Mouse (Mus musculus): ENCODE data around the gene Olfr651.
A peak's percentile ranks its signal among the peaks of the same experiment; 100 is the strongest.
"Not testable (repeated sequence)": the region's sequence is repeated elsewhere in the genome, so short reads cannot be mapped to it uniquely, and the experiment has no call there.

Gene Olfr651

DNA sequence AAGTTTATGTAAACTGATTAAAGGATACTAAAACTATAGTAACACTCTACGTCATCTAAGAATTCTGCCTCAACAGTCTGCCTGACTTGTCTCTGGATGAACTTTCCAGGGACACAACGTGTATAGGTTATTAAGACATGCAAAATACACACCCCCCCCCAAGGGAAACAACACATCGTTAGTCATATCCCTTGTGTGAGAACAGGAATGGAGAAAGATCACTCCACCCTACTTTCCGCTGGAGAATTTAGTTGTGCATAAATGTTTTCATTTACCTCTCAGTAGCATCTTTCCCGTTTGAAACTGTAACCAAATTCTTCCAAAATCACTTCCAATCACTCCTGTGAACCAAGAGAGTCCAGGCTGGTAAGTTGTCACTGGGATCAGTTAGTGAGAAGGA, at the start of gene Olfr651:
Olfr651 (plus strand) TSS at position 301 of the 400 bp plus-strand sequence.
- DNase-seq = no peak

DNA sequence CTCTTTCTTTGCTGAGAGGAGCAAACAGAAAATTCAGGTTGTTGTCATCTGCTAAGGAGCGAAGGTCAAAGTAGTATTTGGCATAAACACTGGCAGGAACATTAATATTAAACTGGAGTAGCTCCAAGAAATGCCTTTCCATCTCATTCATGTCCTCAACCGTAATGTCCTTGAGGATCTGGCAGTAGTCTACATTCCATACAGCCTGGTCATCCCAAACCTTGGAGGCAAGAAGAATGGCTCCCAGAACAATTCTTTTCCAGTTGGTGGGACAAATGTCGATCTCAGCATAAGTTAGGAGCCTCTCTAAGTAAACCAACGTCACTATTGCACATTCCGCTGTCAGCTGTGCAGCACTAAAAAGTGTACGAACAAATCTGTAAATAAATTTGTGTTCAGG, 48.7 kb upstream of the Olfr651 start:
- not testable (repeated sequence) for DNase-seq

DNA sequence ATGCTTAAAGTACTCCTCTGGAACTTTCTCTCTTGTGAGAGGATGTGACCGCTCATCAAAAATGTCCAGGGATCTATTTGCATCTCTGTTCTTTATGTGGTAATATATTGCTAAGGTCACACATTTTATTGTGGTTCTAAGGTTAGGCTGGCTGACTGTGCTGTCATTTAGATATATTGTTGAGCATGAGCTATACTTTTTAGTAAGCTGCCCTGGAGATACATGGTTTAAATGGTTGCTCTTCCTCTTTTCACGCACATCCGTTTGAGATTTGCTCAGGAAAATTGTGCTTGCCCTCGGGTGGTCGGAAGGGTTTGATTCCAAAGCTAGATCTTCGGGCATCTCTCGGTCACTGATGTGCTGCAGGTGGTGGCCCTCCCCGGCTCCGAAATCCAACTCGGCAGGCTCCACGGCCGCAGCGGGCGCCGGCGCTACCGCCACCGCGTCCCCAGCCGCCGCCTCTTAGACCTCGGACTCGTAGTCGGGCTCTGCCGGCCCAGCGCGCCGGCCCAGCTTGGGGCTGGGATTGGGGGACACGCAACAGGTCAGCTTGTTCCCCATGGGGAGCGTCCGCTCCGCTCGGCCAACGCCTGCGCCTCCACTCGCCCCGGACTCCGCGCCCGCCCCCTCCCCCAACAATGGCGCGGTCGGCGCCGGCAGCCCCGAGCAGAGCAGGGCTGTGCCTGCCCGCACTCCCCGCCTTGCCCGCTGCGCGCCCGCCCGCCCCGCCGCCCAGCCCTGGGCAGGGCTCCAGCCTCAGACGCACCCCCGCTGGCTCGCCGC, 48.2 kb upstream of the Olfr651 start:
- no peak for DNase-seq

DNA sequence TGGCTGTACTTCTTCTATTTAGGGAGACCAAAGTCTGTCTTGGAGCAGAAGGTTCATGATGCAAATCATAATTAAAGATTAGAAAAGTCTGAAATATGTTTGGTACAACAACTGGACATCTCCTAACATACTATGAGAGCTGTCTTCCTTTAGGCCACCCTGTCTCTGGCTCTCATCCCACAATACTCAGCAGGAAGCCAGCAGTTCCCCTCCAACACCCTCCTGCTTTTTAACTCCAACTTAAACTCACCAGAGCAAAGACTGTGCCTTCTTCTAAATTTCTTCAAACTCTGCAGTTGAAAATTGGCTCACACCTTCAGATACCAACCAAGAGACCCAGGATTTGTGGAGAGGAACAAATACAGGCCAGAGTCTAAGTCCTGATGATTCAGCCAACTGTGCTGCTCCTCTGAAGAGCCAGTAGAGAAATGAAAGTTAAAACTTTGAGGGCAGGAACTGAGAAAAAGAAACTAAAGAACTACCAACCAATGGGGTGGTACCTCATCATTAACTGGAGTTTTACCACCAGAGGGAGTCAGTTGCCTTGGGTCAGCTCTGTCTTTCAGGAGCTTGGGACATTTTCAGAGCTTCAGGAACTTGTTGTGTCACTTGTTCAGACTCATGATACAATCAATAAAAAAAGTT, 42.4 kb upstream of the Olfr651 start, which contains the start of gene Trim30d:
Trim30d (minus strand) TSS at position 429 of the 645 bp plus-strand sequence.
- peak; percentile 2 for DNase-seq

DNA sequence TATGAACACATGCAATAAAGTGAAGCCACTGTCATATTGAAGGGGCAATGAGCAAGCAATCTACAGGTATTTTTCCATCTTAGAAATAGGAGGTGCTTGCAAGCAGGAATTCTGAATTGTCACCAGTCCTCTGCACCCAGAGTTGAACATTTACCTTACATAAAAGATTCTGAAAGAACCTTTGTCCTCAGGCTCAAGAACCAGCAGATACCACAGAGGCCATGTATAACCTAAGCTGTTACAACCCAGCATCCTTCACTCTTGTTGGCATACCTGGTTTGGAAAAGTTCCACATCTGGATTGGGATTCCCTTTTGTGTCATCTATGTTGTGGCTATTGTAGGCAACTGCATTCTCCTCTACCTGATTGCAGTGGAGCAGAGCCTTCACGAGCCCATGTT, 2.8 kb downstream of the Olfr651 start:
- no peak for DNase-seq

DNA sequence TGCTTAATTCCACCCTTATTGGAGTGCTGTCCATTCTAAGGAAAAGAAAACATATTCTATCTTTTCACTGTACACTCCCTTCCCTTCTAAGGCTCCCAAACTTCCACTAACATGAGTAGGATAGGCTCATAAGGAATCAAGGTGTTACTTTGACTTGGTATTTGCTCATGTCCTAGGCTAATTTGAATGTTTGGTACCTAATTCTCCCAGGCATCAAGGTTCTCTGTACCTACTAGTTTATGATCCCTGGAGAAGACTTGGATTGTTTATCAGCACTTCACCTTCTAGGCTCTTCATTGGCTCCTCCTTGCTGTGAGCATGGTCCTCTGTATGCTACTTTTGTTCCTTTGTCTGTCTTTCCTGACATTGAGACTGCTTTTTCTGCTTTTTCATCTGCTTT, 10.7 kb downstream of the Olfr651 start, which contains the start of gene Olfr652:
Olfr652 (plus strand) TSS at position 301 of the 400 bp plus-strand sequence.
- no peak for DNase-seq

DNA sequence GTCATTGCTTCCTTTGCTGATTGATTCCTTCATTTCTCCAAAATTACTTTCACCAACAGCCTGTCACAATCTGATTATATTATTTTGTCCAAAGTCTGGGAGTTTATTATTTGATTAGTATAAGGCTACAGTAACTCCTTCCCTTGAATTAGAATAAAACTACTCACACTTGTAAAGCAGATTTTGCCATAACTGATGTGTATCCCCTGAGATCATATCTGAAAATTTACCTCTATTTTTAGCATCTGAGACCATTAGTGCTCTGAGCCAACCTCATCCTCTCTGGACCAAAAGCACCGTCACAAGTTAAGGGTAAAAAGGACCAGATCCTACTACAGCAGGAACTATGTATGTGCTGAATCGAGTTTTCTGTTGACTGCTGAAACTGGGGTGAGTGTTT, 27.1 kb downstream of the Olfr651 start, which contains the start of gene Olfr653:
Olfr653 (plus strand) TSS at position 301 of the 400 bp plus-strand sequence.
- no peak for DNase-seq

DNA sequence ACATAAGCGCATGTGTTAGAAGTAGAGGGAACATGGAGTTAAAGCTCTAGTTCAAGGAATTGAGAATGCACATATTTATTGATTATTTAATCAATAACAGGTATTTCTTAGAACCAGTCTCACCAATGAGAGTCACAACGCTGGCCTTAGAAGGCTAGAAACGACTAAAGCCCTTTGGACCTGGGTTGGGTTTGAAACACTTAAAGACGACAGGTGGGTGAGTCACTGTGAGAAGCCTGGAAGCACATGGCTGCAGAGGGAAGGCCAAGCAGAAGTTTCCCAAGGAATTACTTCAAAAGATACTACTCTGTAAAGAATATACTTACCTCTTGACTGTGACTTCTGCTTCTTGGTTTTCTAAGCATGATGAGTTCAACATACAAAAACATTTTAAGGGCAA, 30.9 kb downstream of the Olfr651 start:
- no peak for DNase-seq

DNA sequence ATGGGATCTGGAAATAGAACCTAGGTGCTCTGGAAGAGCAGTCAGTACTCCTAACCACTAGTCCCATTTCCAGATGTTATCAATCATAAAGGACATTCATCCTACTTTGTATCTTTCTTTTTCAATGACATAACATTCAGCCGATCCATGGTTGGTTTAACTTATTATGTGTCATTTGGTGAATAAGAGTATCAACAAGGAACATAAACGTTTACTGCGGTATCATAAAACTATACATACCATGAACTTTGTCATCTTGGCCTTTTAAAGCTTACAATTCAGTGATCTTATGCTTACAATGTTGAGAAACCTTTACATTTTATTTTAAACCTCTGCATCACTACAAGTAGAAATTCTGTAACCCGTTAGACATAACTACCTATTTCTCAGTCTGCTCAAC, 31.5 kb downstream of the Olfr651 start:
- DNase-seq = no peak

DNA sequence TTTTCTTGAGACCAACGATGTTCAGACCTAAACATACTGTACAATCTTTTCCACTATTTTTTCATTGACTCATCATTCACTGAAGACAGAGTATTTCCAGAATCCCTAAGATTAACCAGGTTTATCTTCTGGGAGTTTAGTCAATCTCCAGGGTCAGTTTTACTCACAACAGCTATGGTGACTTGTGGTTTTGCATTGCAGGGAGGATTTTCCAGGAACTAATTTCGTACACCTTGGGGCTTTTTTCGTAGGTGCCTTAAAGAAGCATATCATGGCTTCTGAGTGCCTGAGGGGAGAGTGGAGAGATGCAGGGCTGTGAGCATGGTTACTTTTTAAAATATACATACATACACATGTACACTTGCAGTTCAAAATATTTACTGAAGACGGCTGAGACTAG, 36.8 kb downstream of the Olfr651 start, which contains the start of gene Olfr654:
Olfr654 (plus strand) TSS at position 301 of the 400 bp plus-strand sequence.
- no peak for DNase-seq

DNA sequence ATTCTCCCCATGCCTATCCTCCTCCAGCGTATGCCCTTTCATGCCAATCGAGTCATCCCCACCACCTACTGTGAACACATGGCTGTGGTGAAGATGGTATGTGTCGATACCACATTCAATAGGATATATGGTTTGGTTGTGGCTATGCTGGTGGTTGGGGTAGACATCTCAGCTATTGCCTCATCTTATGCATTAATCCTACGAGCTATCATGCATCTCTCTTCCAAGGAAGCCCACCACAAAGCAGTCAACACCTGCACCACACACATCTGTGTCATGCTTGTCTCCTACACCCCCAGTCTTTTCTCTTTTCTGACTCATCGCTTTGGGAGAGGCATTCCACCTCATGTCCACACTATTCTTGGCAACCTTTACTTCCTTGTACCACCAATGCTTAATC, 38.3 kb downstream of the Olfr651 start:
- no peak for DNase-seq

DNA sequence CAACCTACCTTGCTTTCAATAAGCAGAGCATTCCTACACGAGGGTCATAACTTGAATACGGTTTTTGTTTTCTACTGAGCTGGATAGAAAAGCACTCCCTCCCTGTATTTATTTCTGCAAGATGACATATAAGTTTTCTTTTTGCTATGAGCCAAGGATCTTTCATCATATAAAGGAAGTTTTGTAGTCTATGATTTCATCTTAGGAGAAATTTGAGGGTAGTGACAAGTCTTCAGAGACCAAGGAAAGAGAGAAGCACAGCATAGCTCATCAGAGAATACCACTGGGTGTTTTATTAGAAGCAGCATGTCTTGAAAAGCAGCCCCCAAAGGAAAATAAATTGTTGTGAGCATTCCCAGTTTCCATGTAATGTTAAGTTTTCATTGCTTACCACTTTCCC, 51.7 kb downstream of the Olfr651 start, which contains the start of gene Olfr655:
Olfr655 (minus strand) TSS at position 101 of the 400 bp plus-strand sequence.
- DNase-seq = no peak

DNA sequence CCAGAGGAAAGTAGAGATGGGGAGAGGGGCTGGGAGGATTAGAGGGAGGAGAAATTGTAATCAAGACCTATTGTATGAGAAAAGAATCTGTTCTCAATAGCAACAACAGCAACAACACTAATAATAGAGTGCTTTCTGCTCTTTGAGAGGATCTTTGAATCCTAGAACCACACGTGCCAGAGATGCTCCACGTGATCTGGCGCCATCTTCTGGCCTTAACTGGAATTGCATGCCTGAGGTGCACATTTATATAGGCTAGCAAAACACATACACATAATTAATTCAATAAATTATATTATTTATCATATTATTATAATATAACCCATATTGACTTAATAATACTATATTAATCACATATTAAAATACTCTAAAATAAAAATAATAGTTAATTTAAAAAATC, 53.2 kb downstream of the Olfr651 start:
- peak; percentile 63 for DNase-seq

All from thymus, postnatal 25 days (tissue).